Mouse (Mus musculus) MEL (cell line): ENCODE data around the gene Sept9. TPM values are rescaled to one million over a fixed set of nuclear protein-coding genes. Genes with fewer than 3 reads are reported as not detected.

Experiments
- DNase-seq: peaks from one replicate; pipeline ENCODE4 v3.0.0; 2011; ENCODE audit warnings: low read depth, low spot score
- H3K27ac ChIP-seq: 2 replicates; pipeline ENCODE4 v1.5.1; 2012; ENCODE audit warnings: low read depth, mild to moderate bottlenecking, control low read depth, low read length, moderate library complexity; ENCODE audit not compliant: control insufficient read depth
- H3K27me3 ChIP-seq, 2 experiments: fragments of 150-350 bp in 1 of 2; sonication (generic) in 1 of 2; 2 replicates each; pipeline ENCODE4 v1.6.1; 2012; ENCODE audit warnings: low read length in 2 of 2, mild to moderate bottlenecking in 2 of 2, improper control_type of control experiment in 1 of 2, moderate library complexity in 1 of 2; ENCODE audit not compliant: insufficient read depth in 2 of 2, control insufficient read depth in 1 of 2
- H3K36me3 ChIP-seq, 2 experiments: 2 replicates each; pipeline ENCODE4 v1.6.1; 2012 to 2014; ENCODE audit warnings: low read length in 2 of 2, improper control_type of control experiment in 1 of 2, inconsistent platforms in 1 of 2, mild to moderate bottlenecking in 1 of 2; ENCODE audit not compliant: insufficient read depth in 2 of 2, control insufficient read depth in 1 of 2
- H3K4me1 ChIP-seq, 2 experiments: fragments of 150-350 bp in 1 of 2; sonication (generic) in 1 of 2; 2 replicates each; pipeline ENCODE4 v1.6.1; 2012; ENCODE audit warnings: low read length in 2 of 2, improper control_type of control experiment in 1 of 2, mild to moderate bottlenecking in 1 of 2; ENCODE audit not compliant: insufficient read depth in 2 of 2, control insufficient read depth in 1 of 2
- H3K4me3 ChIP-seq, 2 experiments: fragments of 150-350 bp in 1 of 2; sonication (generic) in 1 of 2; 2 replicates each; pipeline ENCODE4 v1.5.1; 2012; ENCODE audit warnings: low read depth in 2 of 2, low read length in 2 of 2, mild to moderate bottlenecking in 2 of 2, moderate library complexity in 2 of 2, control low read depth in 1 of 2, improper control_type of control experiment in 1 of 2; ENCODE audit not compliant: control insufficient read depth in 1 of 2, insufficient read depth in 1 of 2
- H3K79me2 ChIP-seq: 2 replicates; pipeline ENCODE4 v1.6.1; 2012; ENCODE audit warnings: mild to moderate bottlenecking, low read length, moderate library complexity; ENCODE audit not compliant: control insufficient read depth, poor library complexity, insufficient read depth
- H3K9ac ChIP-seq: 2 replicates; pipeline ENCODE4 v1.6.1; 2012; ENCODE audit warnings: low read depth, mild to moderate bottlenecking, control low read depth, low read length, moderate library complexity; ENCODE audit not compliant: control insufficient read depth, poor library complexity, severe bottlenecking
- H3K9me3 ChIP-seq: fragments of 150-350 bp; sonication (generic); replicated peaks from 2 replicates; pipeline ENCODE4 v1.6.1; 2012; ENCODE audit warnings: mild to moderate bottlenecking, low read length, improper control_type of control experiment, moderate library complexity; ENCODE audit not compliant: insufficient read depth
- BHLHE40 ChIP-seq: IDR thresholded peaks from 2 replicates; pipeline ENCODE4 v1.6.1; 2012; ENCODE audit warnings: low read depth, mild to moderate bottlenecking, inconsistent platforms, low read length, improper control_type of control experiment, borderline replicate concordance
- CTCF ChIP-seq, 3 experiments: IDR thresholded peaks in 2 of 3; conservative IDR thresholded peaks in 1 of 3; 2 replicates each; pipeline ENCODE4 v1.5.1; 2011 to 2012; ENCODE audit warnings: low read length in 3 of 3, low read depth in 2 of 3, mild to moderate bottlenecking in 2 of 3, improper control_type of control experiment in 1 of 3, inconsistent platforms in 1 of 3, mixed read lengths in 1 of 3, moderate library complexity in 1 of 3; ENCODE audit not compliant: control insufficient read depth in 1 of 3, insufficient read depth in 1 of 3, poor library complexity in 1 of 3, severe bottlenecking in 1 of 3
- E2F4 ChIP-seq: IDR thresholded peaks from 2 replicates; pipeline ENCODE4 v1.6.1; 2011; ENCODE audit warnings: low read depth, low read length, improper control_type of control experiment, borderline replicate concordance
- ELF1 ChIP-seq: IDR thresholded peaks from 2 replicates; pipeline ENCODE4 v1.6.1; 2014; ENCODE audit warnings: low read depth, mild to moderate bottlenecking, inconsistent platforms, low read length, improper control_type of control experiment, moderate library complexity
- ETS1 ChIP-seq: IDR thresholded peaks from 2 replicates; pipeline ENCODE4 v1.6.1; 2012; ENCODE audit warnings: low read depth, mild to moderate bottlenecking, inconsistent platforms, low read length, improper control_type of control experiment, moderate library complexity
- GABPA ChIP-seq: IDR thresholded peaks from 2 replicates; pipeline ENCODE4 v1.6.1; 2012; ENCODE audit warnings: low read depth, mild to moderate bottlenecking, inconsistent platforms, low read length, improper control_type of control experiment, moderate library complexity
- GATA1 ChIP-seq: IDR thresholded peaks from 2 replicates; pipeline ENCODE4 v1.6.1; 2011; ENCODE audit warnings: low read depth, low read length, improper control_type of control experiment
- HCFC1 ChIP-seq: IDR thresholded peaks from 2 replicates; pipeline ENCODE4 v1.6.1; 2012; ENCODE audit warnings: low read depth, mild to moderate bottlenecking, inconsistent platforms, low read length, improper control_type of control experiment, moderate library complexity
- JUND ChIP-seq: IDR thresholded peaks from 2 replicates; pipeline ENCODE4 v1.6.1; 2011; ENCODE audit warnings: low read depth, mild to moderate bottlenecking, improper control_type of control experiment, low read length
- KAT2A ChIP-seq: conservative IDR thresholded peaks from 2 replicates; pipeline ENCODE4 v1.6.1; 2012; ENCODE audit warnings: low read depth, low read length, improper control_type of control experiment, inconsistent platforms
- MAZ ChIP-seq: IDR thresholded peaks from 2 replicates; pipeline ENCODE4 v1.6.1; 2012; ENCODE audit warnings: low read depth, mild to moderate bottlenecking, inconsistent platforms, low read length, improper control_type of control experiment
- MYB ChIP-seq: IDR thresholded peaks from 2 replicates; pipeline ENCODE4 v1.6.1; 2011; ENCODE audit warnings: mild to moderate bottlenecking, low read depth, low read length, improper control_type of control experiment
- RAD21 ChIP-seq: IDR thresholded peaks from 2 replicates; pipeline ENCODE4 v1.6.1; 2011; ENCODE audit warnings: mild to moderate bottlenecking, low read depth, low read length, improper control_type of control experiment
- RCOR1 ChIP-seq: IDR thresholded peaks from 2 replicates; pipeline ENCODE4 v1.6.1; 2012; ENCODE audit warnings: low read depth, mild to moderate bottlenecking, inconsistent platforms, low read length, improper control_type of control experiment
- SIN3A ChIP-seq: IDR thresholded peaks from 2 replicates; pipeline ENCODE4 v1.6.1; 2012; ENCODE audit warnings: low read length, improper control_type of control experiment, inconsistent platforms
- SMC3 ChIP-seq: IDR thresholded peaks from 2 replicates; pipeline ENCODE4 v1.6.1; 2011; ENCODE audit warnings: low read depth, low read length, improper control_type of control experiment
- TBP ChIP-seq: IDR thresholded peaks from 2 replicates; pipeline ENCODE4 v1.8.0; 2011; ENCODE audit warnings: low read depth, low read length, improper control_type of control experiment
- USF1 ChIP-seq: IDR thresholded peaks from 2 replicates; pipeline ENCODE4 v1.6.1; 2014; ENCODE audit warnings: low read depth, mild to moderate bottlenecking, inconsistent platforms, low read length, improper control_type of control experiment, moderate library complexity
- USF2 ChIP-seq, 2 experiments: IDR thresholded peaks; 2 replicates each; pipeline ENCODE4 v1.6.1; 2011 to 2012; ENCODE audit warnings: improper control_type of control experiment in 2 of 2, low read length in 2 of 2, borderline replicate concordance in 1 of 2, inconsistent platforms in 1 of 2, low read depth in 1 of 2, mild to moderate bottlenecking in 1 of 2; ENCODE audit not compliant: insufficient read depth in 1 of 2
- ZNF384 ChIP-seq: IDR thresholded peaks from 2 replicates; pipeline ENCODE4 v1.6.1; 2012; ENCODE audit warnings: low read depth, mild to moderate bottlenecking, inconsistent platforms, low read length, improper control_type of control experiment
- polyA plus RNA-seq, 2 experiments: library from polyadenylated mRNA; stranded (reverse) in 1 of 2; unstranded in 1 of 2; fragments of >175 nt in 1 of 2; fragments of >200 nt in 1 of 2; gene quantifications; 2 replicates each; pipeline versions ENCODE4 v1.2.1 to v1.2.4; 2012; ENCODE audit warnings: low replicate concordance in 2 of 2, low read depth in 1 of 2; ENCODE audit not compliant: insufficient read length in 2 of 2, insufficient read depth in 1 of 2, missing spikeins in 1 of 2
- total RNA-seq: library from RNA; depleted of rRNA; stranded (reverse); fragments of 300-350 nt; gene quantifications from 2 replicates; pipeline ENCODE4 v1.2.3, GENCODE M21; 2012

The Sept9 gene
- total and polyA plus RNA-seq, 3 experiments, result 49.7 to 196 (median 163) TPM

- Histone ChIP-seq H3K27ac (no peak overlapping the region), H3K36me3 (no peaks in the 10 kb centered on the region), H3K27me3 (peaks cover 1 to 3% of the 10 kb centered on the region in 2 experiments; a peak in 3 of 4 replicates), H3K9me3 (no peaks in the 10 kb centered on the region), H3K79me2 (no peaks in the 10 kb centered on the region), H3K9ac (no peak overlapping the region), H3K4me1 (no peaks in the 10 kb centered on the region), H3K4me3 (no peak overlapping the region)
- DNase-seq, result no peak
- TF ChIP-seq MYB, result no peak
- no peak for TF ChIP-seq GABPA
- TF ChIP-seq ELF1, result no peak
- TF ChIP-seq JUND, result no peak
- no peak for TF ChIP-seq BHLHE40
- TF ChIP-seq SMC3, result no peak
- TF ChIP-seq RAD21, result no peak
- no peak for TF ChIP-seq ETS1
- TF ChIP-seq MAZ, result no peak
- TF ChIP-seq KAT2A, result no peak
- TF ChIP-seq HCFC1, result no peak
- TF ChIP-seq RCOR1, result no peak
- no peak for TF ChIP-seq SIN3A
- no peak for TF ChIP-seq TBP
- TF ChIP-seq CTCF (IDR thresholded peaks at IDR 0.05 in 2 of 3, conservative IDR thresholded peaks at IDR 0.05 in 1 of 3; ENCODE audit: control insufficient read depth in 1 of 3, insufficient read depth in 1 of 3, low read depth in 2 of 3, low read length in 3 of 3, poor library complexity in 1 of 3, severe bottlenecking in 1 of 3), result no peak
- no peak for TF ChIP-seq GATA1
- no peak for TF ChIP-seq E2F4
- TF ChIP-seq ZNF384, result no peak
- no peak for TF ChIP-seq USF1
These were observed 16.7 kb upstream of the Sept9 start for GRCm38 (mm10) chr11:117182808-117183207.

GRCm38 (mm10) chr11:117183299-117183698 is 16.2 kb upstream of the Sept9 start:
- no peak for DNase-seq
- Histone ChIP-seq H3K36me3 (no peaks in the 10 kb centered on the region), H3K4me1 (no peaks in the 10 kb centered on the region), H3K27ac (no peak overlapping the region), H3K9me3 (no peaks in the 10 kb centered on the region), H3K27me3 (peaks cover 3 to 7% of the 10 kb centered on the region in 2 experiments; a peak in 3 of 4 replicates), H3K9ac (no peak overlapping the region), H3K79me2 (no peaks in the 10 kb centered on the region), H3K4me3 (no peak overlapping the region)
- TF ChIP-seq ETS1 (no peak), USF1 (peak; percentile 51), USF2 (IDR thresholded peaks at IDR 0.05; ENCODE audit: borderline replicate concordance in 1 of 2, insufficient read depth in 1 of 2, low read depth in 1 of 2, low read length in 2 of 2) (no peak)
